In genomic region chr10:119045059-119045458, GRCm38 (mm10) we compare ENCODE assay signal across 24 mouse cellular contexts.
DNase-seq lines count a peak whose midpoint lies in the region; ATAC-seq lines count a peak whose summit lies in the region.
"Had no signal": no experiment of that assay in that cellular context is flagged by ENCODE, and none has a peak within 500 bp of the region (broad histone marks: within the 10 kb centered on the region; RNA-seq: fewer than 3 reads in every experiment).

No protein-coding gene starts in this region.

- H3K9ac ChIP-seq in heart, embryonic 11.5 days (ENCODE audit: low read depth, low read length): no peak overlapping the region
- H3K9ac ChIP-seq: embryonic facial prominence, embryonic 12.5 days; forebrain, embryonic 13.5 days; forebrain, embryonic 15.5 days had no signal

- ATAC-seq in heart, embryonic 11.5 days (replicated peaks; ENCODE audit: insufficient number of reproducible peaks, low FRiP score, low TSS enrichment): no peak
- ATAC-seq: activated CD4-positive, CD25-positive, alpha-beta regulatory T cell, adult 4 months; CD4-positive, CD25-positive, alpha-beta regulatory T cell, adult 4 months; forebrain, embryonic 13.5 days; forebrain, embryonic 15.5 days; Patski had no signal

- WGBS in heart, embryonic 11.5 days (ENCODE audit: insufficient replicate concordance): 83% methylated on average over 13 of the region's 13 CpGs

- no peak overlapping the region for H3K4me2 ChIP-seq in heart, embryonic 11.5 days
- H3K4me2 ChIP-seq: embryonic facial prominence, embryonic 12.5 days; forebrain, embryonic 13.5 days; forebrain, embryonic 15.5 days had no signal

- peak; percentile 89 for DNase-seq in heart, adult 11 months
- DNase-seq in heart, adult 18-20 months: no peak
- peak; percentile 19 to 40 for DNase-seq in heart, postnatal 14 days
- DNase-seq in urinary bladder, postnatal 14 days (ENCODE audit: low spot score): peak; percentile 31
- no peak for DNase-seq in urinary bladder, adult 18-20 months (ENCODE audit: low spot score in 2 of 2)
- DNase-seq: adrenal gland, adult 8-10 months; adrenal gland, postnatal 14 days; adrenal gland, postnatal 36 days; B cell, adult 2 months; cerebellum, adult 11-12 months; cerebellum, adult 2 months; cerebellum, adult 9-10 months; cerebellum, postnatal 10 days; cerebellum, postnatal 25 days had no signal

- no peaks in the 10 kb centered on the region for H3K27me3 ChIP-seq in heart, embryonic 11.5 days (ENCODE audit: control insufficient read depth, insufficient read depth, low read length)
- H3K27me3 ChIP-seq: CH12.LX; embryonic facial prominence, embryonic 12.5 days; forebrain, embryonic 13.5 days; forebrain, embryonic 15.5 days; Patski had no signal

- no peaks in the 10 kb centered on the region for H3K36me3 ChIP-seq in heart, embryonic 11.5 days (ENCODE audit: control insufficient read depth, insufficient read depth, low read length)
- H3K36me3 ChIP-seq: embryonic facial prominence, embryonic 10.5 days; embryonic facial prominence, embryonic 12.5 days; forebrain, embryonic 15.5 days; G1E had no signal

- intact Hi-C loops in heart, postnatal 14 days (cut with DNase I): no loop called here

- H3K4me1 ChIP-seq in heart, embryonic 11.5 days (ENCODE audit: control insufficient read depth, insufficient read depth, low read length): peaks cover 7% of the 10 kb centered on the region
- H3K4me1 ChIP-seq: embryonic facial prominence, embryonic 12.5 days; forebrain, embryonic 13.5 days; forebrain, embryonic 15.5 days had no signal

- H3K27ac ChIP-seq in heart, embryonic 11.5 days (ENCODE audit: low read depth, low read length): no peak overlapping the region
- H3K27ac ChIP-seq: embryonic facial prominence, embryonic 10.5 days; embryonic facial prominence, embryonic 12.5 days; forebrain, embryonic 13.5 days; forebrain, embryonic 15.5 days had no signal

- no peaks in the 10 kb centered on the region for H3K9me3 ChIP-seq in heart, embryonic 11.5 days (replicated peaks; ENCODE audit: control insufficient read depth, low read length)
- H3K9me3 ChIP-seq: embryonic facial prominence, embryonic 10.5 days; embryonic facial prominence, embryonic 12.5 days; forebrain, embryonic 13.5 days; forebrain, embryonic 15.5 days; G1E had no signal

- H3K4me3 ChIP-seq in heart, embryonic 11.5 days (ENCODE audit: low read depth, low read length): no peak overlapping the region
- H3K4me3 ChIP-seq: embryonic facial prominence, embryonic 10.5 days; embryonic facial prominence, embryonic 12.5 days; forebrain, embryonic 13.5 days; forebrain, embryonic 15.5 days had no signal

Comparison
In these comparisons a context has a peak if more than half of its experiments do, and no peak if none do; other contexts are left out.
1. DNase-seq: peak in heart, adult 11 months (single experiment), heart, postnatal 14 days (2 of 2) and urinary bladder, postnatal 14 days (single experiment); none in heart, adult 18-20 months (0 of 2) and urinary bladder, adult 18-20 months (0 of 2).